Mouse (Mus musculus): ENCODE data around the gene Taar8a.

- TF ChIP-seq CTCF (IDR thresholded peaks at IDR 0.05) = no peak
- no peak for TF ChIP-seq EP300 (IDR thresholded peaks at IDR 0.05)
These were observed 10.3 kb downstream of the Taar8a start for GRCm38 (mm10) chr10:24086555-24086954.
